Mouse (Mus musculus) heart, embryonic 14.5 days (tissue): Measurements from ENCODE around the gene Map2. TPM values are rescaled to one million over a fixed set of nuclear protein-coding genes. Genes with fewer than 3 reads are reported as not detected.

Experiments used
- polyA plus RNA-seq: library from polyadenylated mRNA; unstranded; fragments of >200 nt; fragmentation: Nextera tagmentation; extraction: Ambion mirVana; gene quantifications from 2 replicates; pipeline ENCODE4 v1.2.1, GENCODE M21; 2014

Gene Map2
- polyA plus RNA-seq, 1 experiment from 2014 or later = 2.7 TPM

Other genes starting within 250 kb of the Map2 start
- gene Crygf, start 248.8 kb upstream of the Map2 start, polyA plus RNA-seq = not detected in 2 replicates